Mouse (Mus musculus) CD4-positive, CD25-positive, alpha-beta regulatory T cell, adult 2 months (primary cell): ENCODE data around the gene Pla2g3.
A peak's percentile ranks its signal among the peaks of the same experiment; 100 is the strongest.

ENCODE experiments used
- DNase-seq: peaks from one replicate; pipeline ENCODE4 v3.0.0-alpha.2; 2012; ENCODE audit warnings: low read depth, low spot score

Pla2g3 gene

GRCm38 (mm10) chr11:3519756-3520398 lies 31.8 kb downstream of the Pla2g3 start:
- no peak for DNase-seq

- DNase-seq, result no peak
Measured at GRCm38 (mm10) chr11:3520919-3521318, 32.8 kb downstream of the Pla2g3 start.

- DNase-seq, result no peak
Measured at GRCm38 (mm10) chr11:3521339-3522224, 33.5 kb downstream of the Pla2g3 start.

- DNase-seq, result no peak
Measured at GRCm38 (mm10) chr11:3522285-3523000, 34.4 kb downstream of the Pla2g3 start.

- no peak for DNase-seq
Measured at GRCm38 (mm10) chr11:3523840-3524582, 35.9 kb downstream of the Pla2g3 start.

- DNase-seq, result no peak
Measured at GRCm38 (mm10) chr11:3525560-3525959, 37.5 kb downstream of the Pla2g3 start.

GRCm38 (mm10) chr11:3526207-3526606 lies 38.1 kb downstream of the Pla2g3 start:
- DNase-seq, result no peak

GRCm38 (mm10) chr11:3526979-3527738 lies 39.1 kb downstream of the Pla2g3 start:
- DNase-seq, result no peak

- DNase-seq, result no peak
Measured at GRCm38 (mm10) chr11:3527766-3528165, 39.7 kb downstream of the Pla2g3 start.

- DNase-seq, result no peak
Measured at GRCm38 (mm10) chr11:3528208-3528607, 40.1 kb downstream of the Pla2g3 start.

- DNase-seq, result no peak
Measured at GRCm38 (mm10) chr11:3529476-3530252, 41.6 kb downstream of the Pla2g3 start.

- no peak for DNase-seq
Measured at GRCm38 (mm10) chr11:3530731-3531130, 42.6 kb downstream of the Pla2g3 start.

- no peak for DNase-seq
Measured at GRCm38 (mm10) chr11:3531634-3532033, 43.5 kb downstream of the Pla2g3 start.

GRCm38 (mm10) chr11:3532101-3532931 lies 44.2 kb downstream of the Pla2g3 start:
- DNase-seq, result no peak

GRCm38 (mm10) chr11:3533406-3533932 lies 45.4 kb downstream of the Pla2g3 start:
- DNase-seq, result no peak

- DNase-seq, result no peak
Measured at GRCm38 (mm10) chr11:3534956-3535355, 46.9 kb downstream of the Pla2g3 start.

GRCm38 (mm10) chr11:3535406-3535986 lies 47.4 kb downstream of the Pla2g3 start:
- peak; percentile 94 for DNase-seq

- no peak for DNase-seq
Measured at GRCm38 (mm10) chr11:3536082-3536481, 48.0 kb downstream of the Pla2g3 start.
